Mouse (Mus musculus): Measurements from ENCODE around the gene Sorbs1.

GRCm38 (mm10) chr19:40459338-40459737 is 54.2 kb downstream of the Sorbs1 start:
- TF ChIP-seq MYOG (IDR thresholded peaks at IDR 0.05; ENCODE audit: control insufficient read depth in 1 of 3, insufficient read depth in 1 of 3, insufficient read length in 2 of 3, low read depth in 2 of 3): no peak
- TF ChIP-seq TCF12 (IDR thresholded peaks at IDR 0.05; ENCODE audit: insufficient read depth, poor library complexity, severe bottlenecking): no peak
- no peak for TF ChIP-seq POLR2A (IDR thresholded peaks at IDR 0.05; ENCODE audit: insufficient read length, low read depth)
- TF ChIP-seq MAX (IDR thresholded peaks at IDR 0.05; ENCODE audit: low read depth): no peak
- TF ChIP-seq E2F4 (IDR thresholded peaks at IDR 0.05; ENCODE audit: insufficient read depth): no peak
- TF ChIP-seq REST (IDR thresholded peaks at IDR 0.05; ENCODE audit: insufficient read depth, insufficient read length): no peak

All from myocyte (in vitro differentiated cells).